Mouse (Mus musculus) liver (tissue): ENCODE results near the gene Senp2.

Experiments used
- DNase-seq: peaks from one replicate; pipeline ENCODE4 v3.0.0-alpha.2; 2020; ENCODE audit warnings: mixed read lengths

Senp2 gene

DNA sequence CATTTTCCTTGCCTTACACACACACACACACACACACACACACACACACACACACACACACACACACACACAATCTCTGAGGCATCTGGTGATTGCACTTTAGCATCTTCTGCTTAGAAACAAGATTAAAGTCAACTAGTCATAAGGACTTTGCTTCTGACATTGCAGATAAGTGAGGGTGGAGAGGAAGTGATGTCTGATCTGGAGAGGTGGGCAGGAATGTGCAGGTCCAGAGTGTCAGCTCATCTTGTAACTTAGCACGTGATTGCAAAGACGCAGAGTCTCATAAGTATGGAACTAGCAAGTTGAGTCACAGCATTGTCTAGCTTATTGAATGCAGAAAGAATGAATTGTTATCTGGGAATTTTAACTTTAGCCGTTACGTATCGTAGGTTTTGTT, 18.2 kb downstream of the Senp2 start:
- no peak for DNase-seq

GRCm38 (mm10) chr16:22038554-22038953, 29.3 kb downstream of the Senp2 start:
- DNase-seq: no peak

DNA sequence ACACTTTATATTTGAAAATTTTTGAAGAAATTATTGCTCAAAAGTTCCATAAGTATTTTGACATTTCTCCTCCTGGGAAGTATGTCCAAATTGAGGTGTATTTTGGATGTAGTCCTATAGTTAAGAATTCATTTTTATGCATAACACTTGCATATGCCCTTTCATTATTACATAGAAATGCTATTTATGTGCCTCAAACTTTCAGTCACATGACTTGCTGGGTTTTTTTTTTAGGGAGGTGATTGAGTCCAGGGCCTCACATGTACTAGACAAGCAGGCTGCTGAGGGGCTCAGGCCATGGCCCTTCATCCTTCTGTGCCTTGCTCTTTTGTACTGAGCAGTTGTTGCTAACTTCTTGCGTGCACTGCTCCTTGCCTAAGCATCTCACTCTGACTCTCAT, 30.7 kb downstream of the Senp2 start:
- no peak for DNase-seq

DNA sequence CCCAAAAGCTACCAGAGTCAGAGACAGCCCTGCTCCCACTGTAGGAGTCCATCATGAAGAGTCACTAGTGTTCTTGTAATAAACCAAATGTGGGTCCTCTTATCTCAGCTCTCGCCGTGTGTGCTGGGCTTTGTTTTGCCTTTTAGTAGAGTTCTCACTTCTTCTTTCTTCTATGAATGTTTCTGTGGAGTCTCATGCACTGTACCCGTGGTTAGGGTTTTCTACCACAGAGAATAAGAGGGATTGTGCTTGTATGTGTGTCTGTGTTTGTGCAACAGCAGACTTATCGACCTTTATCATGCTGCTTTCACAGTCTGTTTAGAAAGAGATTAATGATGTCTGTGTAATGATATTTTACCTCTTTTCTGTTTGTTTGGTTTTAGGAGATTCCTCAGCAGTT, 34.5 kb downstream of the Senp2 start:
- DNase-seq: no peak

DNA sequence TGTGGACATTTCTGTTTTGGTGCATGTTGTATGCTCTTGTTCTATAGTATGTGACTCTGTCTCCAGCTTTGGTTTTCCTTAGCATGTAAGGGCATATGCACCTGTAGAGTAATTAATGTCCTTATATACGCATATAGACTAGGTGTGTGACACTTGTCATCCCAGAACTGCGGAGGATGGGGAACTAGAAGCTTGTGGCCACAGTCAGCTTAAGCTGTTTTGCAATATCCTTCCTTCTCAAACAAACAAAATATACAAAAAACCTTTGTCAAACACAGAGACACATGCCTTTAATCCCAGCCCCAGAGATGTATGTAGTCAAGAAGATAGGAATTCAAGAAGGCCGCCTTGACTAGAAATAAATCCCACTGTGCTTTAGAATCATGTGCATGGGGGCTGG, 36.6 kb downstream of the Senp2 start:
- DNase-seq: no peak

- DNase-seq: no peak
These were observed 37.6 kb downstream of the Senp2 start for GRCm38 (mm10) chr16:22046739-22047366.

DNA sequence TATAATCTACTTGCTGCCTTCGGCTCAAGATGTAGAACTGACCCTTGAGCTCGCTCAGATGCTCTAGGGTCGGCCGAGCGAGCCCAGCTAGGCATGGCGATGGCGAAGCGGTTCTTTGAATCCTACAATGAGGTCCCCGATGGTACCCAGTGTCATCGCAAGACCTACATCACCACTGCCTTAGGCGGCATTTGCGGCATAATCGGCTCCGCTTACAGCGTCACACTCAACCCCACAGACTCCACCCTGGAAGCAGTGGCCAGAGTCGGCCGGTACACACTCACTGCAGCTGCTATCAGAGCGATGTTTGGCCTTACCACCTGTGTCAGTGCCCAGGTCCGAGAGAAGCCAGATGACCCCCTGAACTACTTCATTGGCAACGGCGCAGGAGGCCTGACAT, 44.1 kb downstream of the Senp2 start:
- DNase-seq: no peak

GRCm38 (mm10) chr16:22057498-22057897, 48.2 kb downstream of the Senp2 start:
- peak; percentile 41 for DNase-seq

DNA sequence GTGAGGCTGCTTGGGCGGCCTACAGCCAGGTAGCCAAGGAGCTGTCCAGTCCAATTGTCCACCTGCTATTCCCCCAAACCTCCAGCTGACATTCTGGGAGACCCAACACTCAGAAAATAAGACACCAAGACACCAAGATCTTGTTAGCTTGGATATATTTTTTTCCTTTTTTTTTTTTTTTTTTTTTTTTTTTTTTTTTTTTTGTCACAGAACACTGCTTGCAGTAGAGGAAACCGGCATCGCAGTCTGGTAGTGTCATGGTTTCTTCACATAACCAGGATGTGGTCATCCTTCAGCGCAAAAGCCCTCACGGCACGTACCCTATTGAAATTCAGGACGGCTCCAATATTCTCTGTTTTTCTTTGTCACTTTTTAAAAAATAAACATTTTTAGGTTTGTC, 49.6 kb downstream of the Senp2 start:
- DNase-seq: no peak

DNA sequence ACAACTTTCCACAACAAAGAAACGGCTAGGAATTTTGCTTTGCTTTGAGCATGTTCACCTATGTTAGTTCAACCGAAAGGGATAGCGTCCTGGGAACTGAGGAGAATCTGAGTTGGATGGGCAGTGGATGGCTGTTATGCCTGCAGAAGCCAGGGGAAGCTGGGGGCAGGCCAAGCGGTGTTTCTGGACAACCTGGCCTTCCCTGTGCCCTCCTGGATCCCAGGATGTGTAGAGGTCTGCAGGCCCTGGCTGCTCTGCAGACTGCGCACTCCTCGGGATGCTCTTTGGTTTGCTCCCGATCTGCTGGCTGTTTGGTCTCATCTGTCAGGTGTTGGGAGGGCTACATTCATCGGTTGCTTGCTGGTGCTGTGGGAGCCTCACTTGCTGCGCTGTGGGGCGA, 51.1 kb downstream of the Senp2 start:
- no peak for DNase-seq

DNA sequence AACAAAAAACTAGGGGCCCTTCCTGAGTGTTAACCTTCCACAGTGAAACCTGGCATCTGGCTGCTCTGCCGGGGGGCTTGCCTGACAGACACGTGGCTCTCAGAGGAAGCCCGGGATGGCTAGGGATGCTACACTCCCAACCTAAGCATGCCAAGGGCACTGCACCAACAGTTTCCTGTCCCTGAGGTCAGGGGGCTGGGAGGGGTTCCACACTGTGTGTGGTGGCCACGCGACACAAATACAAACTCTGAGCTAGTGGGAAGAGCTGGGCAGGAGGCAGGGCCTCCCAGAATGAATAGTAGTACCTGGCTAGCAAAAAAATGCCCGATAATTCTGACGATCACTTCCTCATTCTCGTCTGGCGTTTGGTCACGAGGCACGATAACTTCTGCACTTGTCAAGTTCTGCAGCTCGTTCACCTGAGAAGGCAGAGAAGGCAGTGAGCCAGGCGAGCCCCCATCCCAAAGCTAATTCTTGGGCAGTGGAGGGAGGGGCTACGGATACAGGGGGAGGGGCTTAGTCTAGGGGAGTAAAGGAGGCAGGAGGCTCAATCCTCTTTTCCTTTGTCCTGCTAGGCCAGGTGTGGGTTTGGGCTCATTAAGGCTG, 52.4 kb downstream of the Senp2 start:
- DNase-seq: no peak

DNA sequence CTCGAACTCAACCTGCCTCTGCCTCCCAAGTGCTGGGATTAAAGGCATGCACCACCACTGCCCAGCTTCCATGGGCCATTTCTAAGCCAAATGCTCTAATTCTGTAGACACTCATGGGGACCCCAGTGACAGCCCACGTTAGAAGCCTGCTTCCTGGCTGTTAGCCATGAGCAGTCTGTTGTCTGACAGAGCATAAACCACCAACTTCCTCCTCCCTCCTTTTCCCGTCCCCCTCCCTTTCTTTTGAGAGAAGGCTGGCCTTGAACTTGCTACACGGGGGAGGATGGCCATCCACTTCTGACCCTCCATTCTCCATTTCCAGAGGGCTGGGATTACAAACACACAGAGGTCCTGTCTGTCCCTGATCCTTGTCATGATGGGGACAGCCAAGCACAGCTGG, 53.0 kb downstream of the Senp2 start:
- no peak for DNase-seq

DNA sequence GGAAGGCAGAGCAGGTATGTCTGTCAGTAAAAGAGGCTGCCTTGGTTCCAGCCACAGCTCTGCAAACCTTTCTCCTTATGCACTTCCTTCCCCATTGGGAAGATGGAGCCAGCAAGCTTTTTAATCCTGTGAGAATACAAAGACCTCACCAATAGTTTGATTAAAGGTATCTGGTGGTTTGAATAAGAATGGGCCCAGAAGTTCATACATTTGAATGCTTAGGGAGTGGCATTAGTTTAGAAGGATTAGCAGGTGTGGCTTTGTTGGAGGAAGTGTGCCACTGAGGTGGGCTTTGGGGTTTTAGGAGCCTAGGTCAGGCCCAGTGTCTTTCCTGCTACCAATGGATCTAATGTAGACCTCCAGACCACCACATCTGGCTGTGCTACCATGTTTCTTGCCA, 56.3 kb downstream of the Senp2 start:
- no peak for DNase-seq

- DNase-seq: no peak
These were observed 58.1 kb downstream of the Senp2 start for GRCm38 (mm10) chr16:22067406-22067805.

GRCm38 (mm10) chr16:22071361-22071760, 62.1 kb downstream of the Senp2 start:
- no peak for DNase-seq

- no peak for DNase-seq
These were observed 65.8 kb downstream of the Senp2 start for GRCm38 (mm10) chr16:22075067-22075466.

DNA sequence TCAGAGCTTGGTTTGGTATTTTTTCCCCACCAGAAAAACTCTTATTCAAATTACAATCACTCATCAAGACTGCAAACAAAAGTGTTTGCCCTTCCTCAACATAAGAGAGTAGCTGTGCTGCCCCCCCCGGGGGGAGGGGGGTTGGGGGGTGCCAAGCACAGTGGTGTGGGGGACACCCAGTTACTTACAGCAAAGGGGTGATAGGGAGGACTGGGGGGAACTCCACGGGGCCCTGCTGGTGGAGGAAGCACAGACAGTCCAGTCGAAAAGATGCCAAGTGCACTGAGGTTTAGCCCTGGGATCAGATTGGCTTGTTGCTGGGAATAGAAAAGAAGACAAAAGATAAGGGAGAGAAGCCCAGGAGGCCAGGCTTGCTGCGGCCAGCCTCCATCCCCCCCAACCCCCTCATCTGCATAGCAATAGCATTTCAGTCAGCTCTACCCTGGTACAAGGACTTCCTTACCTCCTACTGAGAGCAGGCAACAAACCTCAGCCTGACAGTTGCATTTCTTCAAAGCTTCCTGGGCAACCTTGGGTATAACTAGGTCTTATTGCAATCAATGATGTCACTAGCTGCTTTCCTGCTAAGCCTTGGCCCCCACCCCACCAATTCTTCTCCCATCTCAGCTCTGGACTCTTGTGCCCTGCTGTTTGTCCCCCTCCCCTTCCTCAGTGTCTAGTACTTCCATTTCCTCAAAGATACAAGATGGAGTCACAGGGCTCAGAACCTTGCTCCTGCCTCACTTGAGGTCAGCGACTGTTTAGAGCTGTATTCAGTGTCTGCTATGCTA, 66.7 kb downstream of the Senp2 start:
- DNase-seq: no peak

DNA sequence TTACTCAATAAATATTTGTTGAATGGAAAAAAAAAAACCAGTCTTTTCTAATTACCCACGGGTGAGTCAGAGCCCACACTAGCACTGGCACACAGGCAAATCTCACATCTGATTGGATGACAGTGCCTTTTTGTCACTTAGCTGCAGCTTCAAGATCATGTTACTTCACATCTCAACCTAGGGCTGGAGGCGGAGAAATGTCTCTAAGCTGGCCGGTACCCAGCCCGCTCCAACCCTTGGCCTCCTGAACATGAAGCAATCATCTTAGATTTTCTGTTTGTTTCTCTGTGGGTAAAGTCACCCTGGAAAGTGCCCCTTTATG, 67.3 kb downstream of the Senp2 start:
- no peak for DNase-seq

GRCm38 (mm10) chr16:22080125-22080710, 70.9 kb downstream of the Senp2 start:
- DNase-seq: no peak

DNA sequence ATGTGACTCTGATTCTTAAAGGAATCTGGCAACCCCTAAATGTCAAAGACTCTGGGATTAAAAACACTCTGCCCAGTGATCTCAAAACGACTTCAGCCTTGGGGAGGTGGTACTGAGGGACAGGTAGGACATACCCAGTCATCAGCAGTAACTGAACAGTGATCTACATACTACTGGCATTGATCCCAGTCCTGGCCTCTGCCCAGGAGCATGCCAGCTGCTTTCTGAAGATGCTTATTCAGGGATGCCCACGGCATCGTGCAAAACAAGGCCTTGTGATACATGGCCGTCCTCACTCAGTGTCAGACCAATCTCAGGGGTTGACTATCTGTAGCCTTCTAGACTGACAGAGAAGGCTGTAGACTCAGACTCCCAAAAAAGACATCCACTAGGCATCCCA, 76.1 kb downstream of the Senp2 start:
- no peak for DNase-seq

DNA sequence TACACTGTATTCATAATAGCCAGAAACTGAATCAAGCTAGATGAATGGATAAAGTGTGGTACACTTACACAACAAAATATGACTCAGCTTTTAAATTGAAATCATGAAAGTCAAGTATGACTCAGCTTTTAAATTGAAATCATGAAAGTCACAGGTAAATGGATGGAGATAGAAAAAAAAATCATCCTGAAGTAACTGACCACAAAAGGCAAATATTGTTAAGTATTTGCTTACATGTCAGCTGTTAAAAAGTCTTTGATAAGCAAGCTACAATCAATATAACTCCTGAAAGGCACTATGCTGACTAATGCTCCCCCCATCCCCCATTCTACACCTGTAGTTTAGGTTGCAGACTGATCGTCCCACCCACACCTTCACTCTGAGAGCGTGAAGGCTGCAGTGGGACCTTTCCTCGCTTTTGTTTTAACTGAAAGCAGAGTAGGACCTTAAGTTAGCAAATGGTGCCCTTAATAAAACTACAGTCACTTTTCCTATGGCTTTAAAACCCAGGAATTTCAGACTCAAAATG, 82.0 kb downstream of the Senp2 start:
- DNase-seq: no peak

DNA sequence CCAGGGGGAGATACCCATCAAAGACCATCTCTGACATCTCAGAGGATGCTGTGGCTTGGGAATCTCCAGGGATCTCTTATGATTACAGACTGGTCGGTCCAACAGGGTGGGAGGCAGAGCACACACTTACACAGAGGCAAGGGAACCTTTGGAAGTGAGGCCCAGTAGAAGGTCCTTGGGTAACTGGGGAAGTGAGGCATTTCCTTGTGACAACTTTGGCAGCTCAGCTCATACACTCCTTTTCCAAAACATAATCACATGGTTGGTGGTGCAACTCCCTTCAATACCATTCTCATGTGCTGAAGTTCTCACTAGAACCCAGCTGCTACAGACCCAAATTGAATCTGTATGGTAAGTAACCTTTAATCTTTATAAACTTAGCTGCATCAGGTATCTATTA, 86.5 kb downstream of the Senp2 start:
- no peak for DNase-seq

DNA sequence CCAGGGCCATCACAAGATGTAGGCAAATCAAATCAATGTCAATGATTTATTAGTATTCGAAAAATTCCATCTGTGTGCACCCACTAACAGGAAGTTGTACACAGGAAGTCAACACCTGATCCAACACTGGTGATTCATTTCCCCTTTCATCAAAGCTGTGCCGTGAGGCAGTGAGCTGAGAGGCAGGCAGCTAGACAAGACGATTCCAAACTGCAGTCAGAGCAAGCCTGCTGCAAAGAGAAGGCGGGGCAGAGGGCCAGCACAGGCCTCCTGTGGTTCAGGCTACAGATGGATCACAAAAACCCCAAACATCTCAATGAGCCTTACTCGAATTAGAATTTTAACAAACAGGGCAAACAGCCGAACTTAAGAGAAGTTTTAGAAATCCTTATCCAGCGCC, 88.4 kb downstream of the Senp2 start:
- no peak for DNase-seq
